Comparison of ENCODE assay signal across 29 mouse cellular contexts in genomic region chr14:89217390-89217789, GRCm38 (mm10).
"Had no signal": no experiment of that assay in that cellular context is flagged by ENCODE, and none has a peak within 500 bp of the region (broad histone marks: within the 10 kb centered on the region; RNA-seq: fewer than 3 reads in every experiment).

No protein-coding gene starts in this region.

- H3K36me3 ChIP-seq: embryonic facial prominence, embryonic 10.5 days; embryonic facial prominence, embryonic 12.5 days; embryonic facial prominence, embryonic 13.5 days; embryonic facial prominence, embryonic 15.5 days; forebrain, embryonic 10.5 days; forebrain, embryonic 12.5 days; forebrain, embryonic 15.5 days had no signal

- H3K9ac ChIP-seq: embryonic facial prominence, embryonic 12.5 days; embryonic facial prominence, embryonic 13.5 days; embryonic facial prominence, embryonic 15.5 days; forebrain, embryonic 12.5 days; forebrain, embryonic 15.5 days; forebrain, postnatal 0 days had no signal

- H3K4me2 ChIP-seq: embryonic facial prominence, embryonic 12.5 days; embryonic facial prominence, embryonic 13.5 days; embryonic facial prominence, embryonic 15.5 days; forebrain, embryonic 12.5 days; forebrain, embryonic 15.5 days had no signal

- H3K27ac ChIP-seq: embryonic facial prominence, embryonic 10.5 days; embryonic facial prominence, embryonic 12.5 days; embryonic facial prominence, embryonic 13.5 days; embryonic facial prominence, embryonic 15.5 days; forebrain, embryonic 10.5 days; forebrain, embryonic 12.5 days; forebrain, embryonic 15.5 days; gastrocnemius, adult 2 months; heart, adult 2 months had no signal

- ATAC-seq: forebrain, embryonic 14.5 days; forebrain, embryonic 15.5 days; forebrain, embryonic 16.5 days; forebrain, postnatal 0 days had no signal

- H3K4me3 ChIP-seq: embryonic facial prominence, embryonic 10.5 days; embryonic facial prominence, embryonic 12.5 days; embryonic facial prominence, embryonic 13.5 days; embryonic facial prominence, embryonic 15.5 days; erythroblast, embryonic 14.5 days; forebrain, embryonic 10.5 days; forebrain, embryonic 12.5 days; forebrain, embryonic 15.5 days; gastrocnemius, adult 2 months; heart, adult 2 months had no signal

- H3K9me3 ChIP-seq: embryonic facial prominence, embryonic 10.5 days; embryonic facial prominence, embryonic 12.5 days; embryonic facial prominence, embryonic 13.5 days; embryonic facial prominence, embryonic 15.5 days; forebrain, embryonic 10.5 days; forebrain, embryonic 12.5 days; forebrain, embryonic 15.5 days had no signal

- H3K4me1 ChIP-seq: embryonic facial prominence, embryonic 10.5 days; embryonic facial prominence, embryonic 12.5 days; embryonic facial prominence, embryonic 13.5 days; embryonic facial prominence, embryonic 15.5 days; forebrain, embryonic 15.5 days had no signal

- H3K27me3 ChIP-seq: embryonic facial prominence, embryonic 12.5 days; embryonic facial prominence, embryonic 13.5 days; embryonic facial prominence, embryonic 15.5 days; forebrain, embryonic 12.5 days; forebrain, embryonic 15.5 days had no signal

- DNase-seq: cerebellum, adult 18-20 months; cerebellum, adult 2 months; cerebellum, adult 8-10 months; cerebellum, adult 9-10 months; cerebellum, adult 9-11 months; cerebellum, postnatal 10 days; cerebellum, postnatal 14 days; cerebellum, postnatal 25 days; cerebellum, postnatal 36 days; embryo, embryonic 11 days; forebrain, postnatal 0 days; gastrocnemius, adult 2 months; gastrocnemius, postnatal 10 days; gastrocnemius, postnatal 14 days; gastrocnemius, postnatal 25 days; gastrocnemius, postnatal 36 days; heart, adult 11 months; heart, adult 18-20 months; heart, adult 2 months had no signal
